Mouse (Mus musculus) heart, postnatal 0 days (tissue): ENCODE data around the gene Lrrc45.

ENCODE experiments used
- CTCF ChIP-seq: IDR thresholded peaks from 2 replicates; pipeline ENCODE4 v1.5.1; 2016; ENCODE audit warnings: antibody characterized with exemption, control low read depth, low read depth
- EP300 ChIP-seq: IDR thresholded peaks from 2 replicates; pipeline ENCODE4 v1.6.1; 2016; ENCODE audit warnings: antibody characterized with exemption, low read depth

DNA sequence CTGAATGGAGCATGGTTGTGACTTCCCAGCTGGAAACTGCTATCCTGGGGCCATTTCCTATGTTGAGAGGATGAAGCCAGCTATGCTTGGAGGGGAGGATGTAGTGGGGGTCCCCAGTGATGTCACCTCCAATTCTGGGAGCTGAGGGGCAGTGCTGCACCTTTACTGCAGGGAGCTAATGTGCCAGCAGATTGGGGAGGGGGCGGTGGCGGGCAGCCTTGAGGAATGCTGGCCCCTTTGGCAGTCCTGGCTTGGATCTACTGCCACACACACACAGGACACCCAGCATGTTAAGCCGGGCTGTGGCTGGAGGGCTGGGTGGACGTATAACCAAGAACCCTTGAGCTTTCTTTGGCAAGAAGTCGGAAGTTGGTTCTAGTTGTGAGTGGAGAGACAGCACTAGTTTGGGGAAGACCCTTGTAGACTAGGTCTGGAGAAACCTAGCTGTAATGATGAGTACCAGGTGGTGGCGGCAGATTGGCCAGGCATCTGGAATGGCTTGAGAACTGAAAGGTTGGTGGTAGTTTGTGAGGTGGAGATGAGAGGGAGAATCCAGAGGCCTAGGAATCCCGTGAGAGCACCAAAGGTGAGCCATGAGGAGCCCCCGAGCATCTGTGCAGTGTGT, 1.6 kb upstream of the Lrrc45 start:
- TF ChIP-seq CTCF (no peak), EP300 (no peak)
